Mouse (Mus musculus): ENCODE results near the gene 4930402F06Rik. TPM values are rescaled to one million over a fixed set of nuclear protein-coding genes. Genes with fewer than 3 reads are reported as not detected.

The 4930402F06Rik gene
- total RNA-seq, 2 experiments from 2014 or later: not detected

- no peak for DNase-seq (ENCODE audit: low spot score in 2 of 2)
Observed at GRCm38 (mm10) chr2:35419243-35419642, 22.3 kb upstream of the 4930402F06Rik start.

- DNase-seq (ENCODE audit: low spot score in 2 of 2): no peak
Observed at GRCm38 (mm10) chr2:35417231-35417630, 20.3 kb upstream of the 4930402F06Rik start.

GRCm38 (mm10) chr2:35416473-35416872, 19.5 kb upstream of the 4930402F06Rik start:
- no peak for DNase-seq (ENCODE audit: low spot score in 2 of 2)

- no peak for DNase-seq (ENCODE audit: low spot score in 2 of 2)
Observed at GRCm38 (mm10) chr2:35412810-35413209, 15.8 kb upstream of the 4930402F06Rik start.

- DNase-seq (ENCODE audit: low spot score in 2 of 2): no peak
Observed at GRCm38 (mm10) chr2:35412246-35412645, 15.3 kb upstream of the 4930402F06Rik start.

- DNase-seq (ENCODE audit: low spot score in 2 of 2): no peak
Observed at GRCm38 (mm10) chr2:35411640-35412190, 14.7 kb upstream of the 4930402F06Rik start.

- DNase-seq (ENCODE audit: low spot score in 2 of 2): no peak
Observed at GRCm38 (mm10) chr2:35409466-35409865, 12.5 kb upstream of the 4930402F06Rik start.

GRCm38 (mm10) chr2:35408409-35409110, 11.6 kb upstream of the 4930402F06Rik start:
- DNase-seq (ENCODE audit: low spot score in 2 of 2): no peak

GRCm38 (mm10) chr2:35407878-35408277, 10.9 kb upstream of the 4930402F06Rik start:
- DNase-seq (ENCODE audit: low spot score in 2 of 2): no peak

GRCm38 (mm10) chr2:35407266-35407665, 10.3 kb upstream of the 4930402F06Rik start:
- no peak for DNase-seq (ENCODE audit: low spot score in 2 of 2)

GRCm38 (mm10) chr2:35406611-35407010, 9.6 kb upstream of the 4930402F06Rik start:
- DNase-seq (ENCODE audit: low spot score in 2 of 2): no peak

- DNase-seq (ENCODE audit: low spot score in 2 of 2): no peak
Observed at GRCm38 (mm10) chr2:35402391-35402790, 5.4 kb upstream of the 4930402F06Rik start.

GRCm38 (mm10) chr2:35400739-35401138, 3.8 kb upstream of the 4930402F06Rik start:
- no peak for DNase-seq (ENCODE audit: low spot score in 2 of 2)

- no peak for DNase-seq (ENCODE audit: low spot score in 2 of 2)
Observed at GRCm38 (mm10) chr2:35398184-35398828, 1.3 kb upstream of the 4930402F06Rik start.

- DNase-seq (ENCODE audit: low spot score in 2 of 2): peak; percentile 51 to 66
Observed at GRCm38 (mm10) chr2:35397590-35398173, 707 bp upstream of the 4930402F06Rik start.

- DNase-seq (ENCODE audit: low spot score in 2 of 2): no peak
Observed at GRCm38 (mm10) chr2:35385441-35385871, 11.5 kb downstream of the 4930402F06Rik start.

- no peak for DNase-seq (ENCODE audit: low spot score in 2 of 2)
Observed at GRCm38 (mm10) chr2:35379306-35379705, 17.7 kb downstream of the 4930402F06Rik start.

- DNase-seq (ENCODE audit: low spot score in 2 of 2): no peak
Observed at GRCm38 (mm10) chr2:35377600-35377999, 19.4 kb downstream of the 4930402F06Rik start.

- no peak for DNase-seq (ENCODE audit: low spot score in 2 of 2)
Observed at GRCm38 (mm10) chr2:35373003-35373402, 24.0 kb downstream of the 4930402F06Rik start.

- DNase-seq (ENCODE audit: low spot score in 2 of 2): no peak
Observed at GRCm38 (mm10) chr2:35370686-35371085, 26.3 kb downstream of the 4930402F06Rik start.

- DNase-seq (ENCODE audit: low spot score in 2 of 2): no peak
Observed at GRCm38 (mm10) chr2:35367629-35368028, 29.3 kb downstream of the 4930402F06Rik start, which contains the start of gene 4930568D16Rik. 4930568D16Rik (minus strand) TSS chr2:35367729.

- DNase-seq (ENCODE audit: low spot score in 2 of 2): no peak
Observed at GRCm38 (mm10) chr2:35349184-35349583, 47.8 kb downstream of the 4930402F06Rik start.

Measured in gastrocnemius, postnatal 4 days (tissue).